Mouse (Mus musculus) ES-E14 (cell line): ENCODE results near the gene Grid1.

Experiments
- CHD2 ChIP-seq: IDR thresholded peaks from 2 replicates; pipeline ENCODE4 v1.6.1; 2014; ENCODE audit warnings: mild to moderate bottlenecking, low read depth, low read length, inconsistent platforms
- HCFC1 ChIP-seq: IDR thresholded peaks from 2 replicates; pipeline ENCODE4 v1.6.1; 2012; ENCODE audit warnings: low read length, inconsistent platforms, borderline replicate concordance; ENCODE audit not compliant: insufficient read depth
- ZC3H11A ChIP-seq: IDR thresholded peaks from 2 replicates; pipeline ENCODE4 v1.6.1; 2012; ENCODE audit warnings: low read depth, mild to moderate bottlenecking, inconsistent platforms, low read length, borderline replicate concordance
- ZNF384 ChIP-seq: IDR thresholded peaks from 2 replicates; pipeline ENCODE4 v1.6.1; 2012; ENCODE audit warnings: low read depth, low read length, inconsistent platforms

DNA sequence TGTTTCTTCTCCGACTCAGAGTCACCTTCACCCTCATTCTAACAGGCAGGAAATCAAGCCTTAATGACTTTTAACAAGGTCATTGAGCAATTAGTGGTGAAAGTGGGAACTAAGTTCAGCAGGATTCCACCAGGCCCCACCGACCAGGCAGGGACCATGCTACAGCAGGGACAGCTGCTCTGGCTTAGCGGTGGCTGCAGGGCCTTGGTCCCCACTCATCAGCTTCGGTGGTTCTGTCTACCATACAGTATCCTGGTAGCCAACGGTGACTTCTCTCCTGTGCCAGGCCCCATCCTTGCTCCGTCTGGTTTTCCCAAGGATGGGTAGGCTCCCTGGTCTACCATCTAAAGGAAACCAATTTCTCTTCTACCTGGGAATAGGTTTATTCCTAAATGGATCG, 318.2 kb downstream of the Grid1 start:
- TF ChIP-seq ZNF384 = no peak
- no peak for TF ChIP-seq ZC3H11A
- no peak for TF ChIP-seq HCFC1
- no peak for TF ChIP-seq CHD2
